Mouse (Mus musculus): ENCODE results near the gene Tet3. TPM values are rescaled to one million over a fixed set of nuclear protein-coding genes. Genes with fewer than 3 reads are reported as not detected.
A peak's percentile ranks its signal among the peaks of the same experiment; 100 is the strongest.
"Not testable (repeated sequence)": the region's sequence is repeated elsewhere in the genome, so short reads cannot be mapped to it uniquely, and the experiment has no call there.

Tet3 gene
- total RNA-seq, 1 experiment, result 6.0 TPM

DNA sequence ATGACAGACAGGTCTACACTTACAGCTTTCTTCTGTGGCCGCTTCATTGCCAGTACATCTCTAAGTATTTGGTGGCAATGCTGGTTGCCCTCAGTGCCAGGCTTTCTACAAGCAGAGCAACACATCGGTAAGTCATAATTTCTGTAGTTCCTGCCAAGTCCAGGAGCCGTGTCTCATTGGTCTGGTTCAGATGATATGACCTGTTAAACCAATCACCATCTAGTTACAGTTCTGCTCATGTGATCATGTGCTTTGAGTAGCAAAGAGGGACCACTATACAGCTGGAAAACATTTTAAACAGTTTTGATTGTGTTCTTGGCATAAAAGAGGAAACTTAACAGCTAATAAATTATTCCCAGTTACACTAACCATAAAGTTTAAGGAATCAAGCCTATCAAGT, 111.0 kb downstream of the Tet3 start:
- peaks cover 0 to 4% of the 10 kb centered on the region in 2 experiments; a peak in 1 of 4 replicates for H3K4me1 ChIP-seq (ENCODE audit: control insufficient read depth in 2 of 2, insufficient read depth in 2 of 2, low read length in 2 of 2, poor library complexity in 1 of 2)
- H3K27ac ChIP-seq (ENCODE audit: insufficient read depth, low read depth, low read length, poor library complexity, severe bottlenecking), result no peak overlapping the region
- no peak for TF ChIP-seq ZNF384 (IDR thresholded peaks at IDR 0.05; ENCODE audit: low read depth, low read length)
- TF ChIP-seq ZC3H11A (IDR thresholded peaks at IDR 0.05; ENCODE audit: borderline replicate concordance, low read depth, low read length), result no peak
- no peak for TF ChIP-seq HCFC1 (IDR thresholded peaks at IDR 0.05; ENCODE audit: borderline replicate concordance, insufficient read depth, low read length)
- no peak for TF ChIP-seq MAFK (IDR thresholded peaks at IDR 0.05; ENCODE audit: insufficient read depth, low read depth, low read length)
- TF ChIP-seq CHD2 (IDR thresholded peaks at IDR 0.05; ENCODE audit: low read depth, low read length), result no peak
- no peaks in the 10 kb centered on the region for H3K9me3 ChIP-seq (ENCODE audit: control insufficient read depth, insufficient read depth, low read depth, low read length)
- in situ Hi-C loops (cut with MboI; ENCODE audit: low sequenced_read_pairs in 2 of 2, unreplicated experiment in 2 of 2), result no loop called here
- no peak overlapping the region for H3K4me3 ChIP-seq (ENCODE audit: insufficient read depth in 1 of 2, low read depth in 1 of 2, low read length in 2 of 2, poor library complexity in 1 of 2, severe bottlenecking in 1 of 2)
- H3K36me3 ChIP-seq (ENCODE audit: control insufficient read depth, insufficient read depth, low read length, poor library complexity, severe bottlenecking), result peaks cover 3% of the 10 kb centered on the region; the same call in 1 of the 2 replicates
- H3K9ac ChIP-seq (ENCODE audit: insufficient read depth, low read depth, low read length, poor library complexity, severe bottlenecking), result no peak overlapping the region
- DNase-seq (ENCODE audit: low read depth, low spot score), result no peak

DNA sequence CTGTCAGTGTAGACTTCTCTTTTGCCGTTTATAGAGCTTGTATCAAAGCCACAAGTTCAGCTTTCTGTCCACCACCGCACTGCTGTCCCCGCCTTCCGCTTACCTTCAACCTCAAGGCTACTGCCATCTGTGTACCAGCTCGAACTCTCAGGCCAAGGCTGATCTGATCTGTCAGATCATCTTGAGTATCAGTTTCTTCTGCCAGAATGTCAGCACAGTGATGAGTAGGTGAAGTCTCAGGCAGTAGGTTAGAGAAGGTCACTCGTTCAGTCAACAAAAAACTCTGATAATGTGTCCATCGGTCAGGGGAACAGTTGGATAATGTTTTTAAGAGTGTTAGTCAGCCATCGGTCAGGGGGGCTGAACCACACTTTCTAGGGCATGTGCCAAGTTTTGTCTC, 113.6 kb downstream of the Tet3 start:
- H3K9me3 ChIP-seq (ENCODE audit: control insufficient read depth, insufficient read depth, low read depth, low read length); DNase-seq (ENCODE audit: low read depth, low spot score); in situ Hi-C loops (cut with MboI; ENCODE audit: low sequenced_read_pairs in 2 of 2, unreplicated experiment in 2 of 2); H3K9ac ChIP-seq (ENCODE audit: insufficient read depth, low read depth, low read length, poor library complexity, severe bottlenecking); H3K4me1 ChIP-seq (ENCODE audit: control insufficient read depth in 2 of 2, insufficient read depth in 2 of 2, low read length in 2 of 2, poor library complexity in 1 of 2); H3K36me3 ChIP-seq (ENCODE audit: control insufficient read depth, insufficient read depth, low read length, poor library complexity, severe bottlenecking); H3K27ac ChIP-seq (ENCODE audit: insufficient read depth, low read depth, low read length, poor library complexity, severe bottlenecking); H3K4me3 ChIP-seq (ENCODE audit: insufficient read depth in 1 of 2, low read depth in 1 of 2, low read length in 2 of 2, poor library complexity in 1 of 2, severe bottlenecking in 1 of 2): not testable (repeated sequence)

DNA sequence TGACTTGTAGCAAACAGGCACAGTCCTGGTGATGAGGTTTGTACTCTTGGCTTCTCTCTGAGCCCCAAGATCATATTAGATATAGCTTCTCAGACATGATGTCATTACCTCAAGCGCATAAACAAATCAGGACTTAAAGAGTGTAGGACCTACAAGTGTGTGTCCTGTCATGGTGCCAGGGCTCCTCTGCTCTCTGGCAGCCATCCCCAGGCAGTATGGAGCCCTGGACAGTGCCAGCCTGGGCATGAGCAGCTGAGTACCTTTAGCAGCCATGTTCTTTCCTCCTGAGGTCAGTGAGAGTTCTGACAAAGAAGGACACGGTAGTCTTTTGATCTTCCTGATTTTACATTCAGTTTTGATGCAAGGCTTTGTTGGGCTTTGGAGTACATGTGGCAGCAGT, 115.9 kb downstream of the Tet3 start:
- H3K36me3 ChIP-seq (ENCODE audit: control insufficient read depth, insufficient read depth, low read length, poor library complexity, severe bottlenecking), result peaks cover 4% of the 10 kb centered on the region
- no peak for TF ChIP-seq HCFC1 (IDR thresholded peaks at IDR 0.05; ENCODE audit: borderline replicate concordance, insufficient read depth, low read length)
- TF ChIP-seq MAFK (IDR thresholded peaks at IDR 0.05; ENCODE audit: insufficient read depth, low read depth, low read length), result no peak
- no peak for TF ChIP-seq ZNF384 (IDR thresholded peaks at IDR 0.05; ENCODE audit: low read depth, low read length)
- no peak for TF ChIP-seq ZC3H11A (IDR thresholded peaks at IDR 0.05; ENCODE audit: borderline replicate concordance, low read depth, low read length)
- TF ChIP-seq CHD2 (IDR thresholded peaks at IDR 0.05; ENCODE audit: low read depth, low read length), result no peak
- in situ Hi-C loops (cut with MboI; ENCODE audit: low sequenced_read_pairs in 2 of 2, unreplicated experiment in 2 of 2), result no loop called here

DNA sequence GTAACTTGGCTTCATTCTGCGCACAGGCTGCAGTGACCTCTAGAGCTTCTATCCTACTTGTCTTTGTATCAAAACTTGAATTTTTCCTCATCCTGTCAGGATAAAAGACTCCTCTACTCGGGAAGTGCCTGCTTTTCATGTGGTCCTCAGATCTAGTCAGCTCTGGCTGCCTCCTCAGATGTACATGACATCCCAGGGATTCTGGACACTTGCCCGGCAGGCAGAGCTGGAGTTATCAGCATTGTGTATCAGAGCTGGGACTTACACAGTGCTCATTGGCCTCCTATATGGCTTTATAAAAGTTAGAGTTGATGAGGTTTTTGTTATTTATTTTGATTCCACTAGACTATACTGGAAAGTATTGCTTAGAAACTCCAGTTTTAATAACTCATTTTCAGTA, 117.5 kb downstream of the Tet3 start:
- no peak for DNase-seq (ENCODE audit: low read depth, low spot score)
- H3K27ac ChIP-seq (ENCODE audit: insufficient read depth, low read depth, low read length, poor library complexity, severe bottlenecking), result no peak overlapping the region
- H3K9me3 ChIP-seq (ENCODE audit: control insufficient read depth, insufficient read depth, low read depth, low read length), result no peaks in the 10 kb centered on the region
- no peak overlapping the region for H3K9ac ChIP-seq (ENCODE audit: insufficient read depth, low read depth, low read length, poor library complexity, severe bottlenecking)
- TF ChIP-seq CHD2 (IDR thresholded peaks at IDR 0.05; ENCODE audit: low read depth, low read length), result no peak
- TF ChIP-seq ZC3H11A (IDR thresholded peaks at IDR 0.05; ENCODE audit: borderline replicate concordance, low read depth, low read length), result no peak
- TF ChIP-seq HCFC1 (IDR thresholded peaks at IDR 0.05; ENCODE audit: borderline replicate concordance, insufficient read depth, low read length), result no peak
- no peak for TF ChIP-seq ZNF384 (IDR thresholded peaks at IDR 0.05; ENCODE audit: low read depth, low read length)
- no peak for TF ChIP-seq MAFK (IDR thresholded peaks at IDR 0.05; ENCODE audit: insufficient read depth, low read depth, low read length)
- no peaks in the 10 kb centered on the region for H3K4me1 ChIP-seq (ENCODE audit: control insufficient read depth in 2 of 2, insufficient read depth in 2 of 2, low read length in 2 of 2, poor library complexity in 1 of 2)
- H3K36me3 ChIP-seq (ENCODE audit: control insufficient read depth, insufficient read depth, low read length, poor library complexity, severe bottlenecking), result peaks cover 2% of the 10 kb centered on the region
- H3K4me3 ChIP-seq (ENCODE audit: insufficient read depth in 1 of 2, low read depth in 1 of 2, low read length in 2 of 2, poor library complexity in 1 of 2, severe bottlenecking in 1 of 2), result no peak overlapping the region
- in situ Hi-C loops (cut with MboI; ENCODE audit: low sequenced_read_pairs in 2 of 2, unreplicated experiment in 2 of 2), result no loop called here

More for the DNA sequence above, 115.9 kb downstream of the Tet3 start:
- peaks cover 0 to 1% of the 10 kb centered on the region in 2 experiments; a peak in 1 of 4 replicates for H3K4me1 ChIP-seq (ENCODE audit: control insufficient read depth in 2 of 2, insufficient read depth in 2 of 2, low read length in 2 of 2, poor library complexity in 1 of 2)
- no peaks in the 10 kb centered on the region for H3K9me3 ChIP-seq (ENCODE audit: control insufficient read depth, insufficient read depth, low read depth, low read length)
- no peak overlapping the region for H3K27ac ChIP-seq (ENCODE audit: insufficient read depth, low read depth, low read length, poor library complexity, severe bottlenecking)
- no peak for DNase-seq (ENCODE audit: low read depth, low spot score)
- no peak overlapping the region for H3K4me3 ChIP-seq (ENCODE audit: insufficient read depth in 1 of 2, low read depth in 1 of 2, low read length in 2 of 2, poor library complexity in 1 of 2, severe bottlenecking in 1 of 2)
- H3K9ac ChIP-seq (ENCODE audit: insufficient read depth, low read depth, low read length, poor library complexity, severe bottlenecking), result no peak overlapping the region

DNA sequence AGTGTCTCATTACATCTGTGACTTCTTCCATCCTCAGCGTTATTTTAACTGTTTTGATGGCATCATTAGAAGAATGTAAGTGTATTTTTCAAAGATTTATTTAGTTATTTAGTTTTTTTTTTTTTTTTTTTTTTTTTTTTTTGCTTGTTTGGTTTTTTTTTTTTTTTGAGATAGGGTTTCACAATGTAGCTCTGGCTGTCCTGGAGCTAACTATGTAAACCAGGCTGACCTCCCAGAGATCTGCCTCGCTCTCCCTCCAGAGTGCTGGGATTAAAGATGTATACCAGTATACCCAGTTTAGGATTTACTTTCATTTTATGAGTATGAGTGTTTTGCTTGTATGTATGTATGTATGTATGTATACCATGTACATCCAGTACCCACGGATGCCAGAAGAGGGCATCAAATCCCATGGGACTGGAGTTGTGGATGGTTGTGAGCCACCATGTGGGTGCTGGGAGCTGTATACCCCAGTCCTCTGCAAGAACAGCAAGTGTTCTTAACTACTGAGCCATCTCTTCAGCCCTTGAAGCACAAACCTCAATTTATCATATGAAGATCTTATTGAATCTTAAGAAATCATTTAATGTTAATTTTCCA, 131.2 kb downstream of the Tet3 start:
- no peak overlapping the region for H3K27ac ChIP-seq (ENCODE audit: insufficient read depth, low read depth, low read length, poor library complexity, severe bottlenecking)
- H3K4me1 ChIP-seq (ENCODE audit: control insufficient read depth in 2 of 2, insufficient read depth in 2 of 2, low read length in 2 of 2, poor library complexity in 1 of 2), result peaks cover 0 to 7% of the 10 kb centered on the region in 2 experiments; a peak in 2 of 4 replicates
- 0 out of 2 replicates have a peak, but pooled peaks cover 2% of the 10 kb centered on the region for H3K36me3 ChIP-seq (ENCODE audit: control insufficient read depth, insufficient read depth, low read length, poor library complexity, severe bottlenecking)
- H3K9ac ChIP-seq (ENCODE audit: insufficient read depth, low read depth, low read length, poor library complexity, severe bottlenecking), result no peak overlapping the region
- DNase-seq (ENCODE audit: low read depth, low spot score), result no peak
- no peak for TF ChIP-seq MAFK (IDR thresholded peaks at IDR 0.05; ENCODE audit: insufficient read depth, low read depth, low read length)
- TF ChIP-seq ZNF384 (IDR thresholded peaks at IDR 0.05; ENCODE audit: low read depth, low read length), result peak; percentile 80
- in situ Hi-C loops (cut with MboI; ENCODE audit: low sequenced_read_pairs in 2 of 2, unreplicated experiment in 2 of 2), result no loop called here
- H3K9me3 ChIP-seq (ENCODE audit: control insufficient read depth, insufficient read depth, low read depth, low read length), result no peaks in the 10 kb centered on the region
- H3K4me3 ChIP-seq (ENCODE audit: insufficient read depth in 1 of 2, low read depth in 1 of 2, low read length in 2 of 2, poor library complexity in 1 of 2, severe bottlenecking in 1 of 2), result no peak overlapping the region

Data from ES-E14 (cell line).